Mouse (Mus musculus) 3134 (cell line): Measurements from ENCODE around the gene Jade2.
"Not testable (repeated sequence)": the region's sequence is repeated elsewhere in the genome, so short reads cannot be mapped to it uniquely, and the experiment has no call there.

Source experiments
- DNase-seq: peaks from one replicate; pipeline ENCODE4 v3.0.0-alpha.2; 2011; ENCODE audit warnings: low spot score; ENCODE audit not compliant: insufficient read length; ENCODE audit errors: extremely low read depth

Gene Jade2

GRCm38 (mm10) chr11:51800634-51801325, 56.7 kb downstream of the Jade2 start:
- no peak for DNase-seq

DNA sequence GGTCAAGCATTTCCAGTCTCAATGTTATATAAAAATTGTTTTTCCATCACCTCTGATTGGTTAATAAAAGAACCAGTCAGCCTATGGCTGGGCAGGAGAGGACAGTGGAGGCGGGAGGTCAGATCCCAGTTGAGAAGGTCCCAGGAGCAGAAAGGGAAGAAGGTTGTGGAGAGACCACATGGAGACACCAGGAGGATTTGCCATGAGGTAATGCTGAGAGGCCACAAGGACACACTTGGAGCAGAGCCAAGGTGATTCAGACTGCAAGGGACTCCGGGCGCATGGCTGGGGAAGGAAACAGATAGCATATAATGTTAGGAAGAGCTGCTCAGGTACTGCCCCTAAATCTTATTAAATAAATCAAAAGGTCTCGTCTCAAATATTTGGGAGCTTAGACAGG, 61.2 kb downstream of the Jade2 start:
- DNase-seq, result no peak

- DNase-seq, result no peak
Observed at GRCm38 (mm10) chr11:51790662-51791061, 66.8 kb downstream of the Jade2 start.

GRCm38 (mm10) chr11:51789735-51790134, 67.7 kb downstream of the Jade2 start:
- DNase-seq, result not testable (repeated sequence)

DNA sequence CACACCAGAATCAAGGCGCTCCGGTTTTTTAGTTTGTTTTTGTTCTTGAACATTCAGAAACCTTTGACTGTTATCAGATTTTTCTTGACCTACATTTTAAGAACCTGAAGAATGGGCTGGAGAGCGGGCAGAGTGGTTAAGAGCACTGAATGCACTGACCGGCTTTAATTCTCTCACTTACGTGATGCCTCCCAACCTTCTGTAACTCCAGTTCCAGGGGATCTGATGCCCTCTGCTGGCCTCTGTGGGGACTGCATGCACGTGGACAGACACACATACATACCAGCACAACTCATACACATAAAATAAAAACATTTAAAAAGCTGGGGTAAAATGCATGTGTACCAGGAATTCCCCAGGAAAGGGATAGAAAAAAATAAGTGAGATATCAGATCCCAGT, 71.5 kb downstream of the Jade2 start:
- DNase-seq, result peak; percentile 31

- no peak for DNase-seq
Observed at GRCm38 (mm10) chr11:51782721-51783120, 74.7 kb downstream of the Jade2 start.

DNA sequence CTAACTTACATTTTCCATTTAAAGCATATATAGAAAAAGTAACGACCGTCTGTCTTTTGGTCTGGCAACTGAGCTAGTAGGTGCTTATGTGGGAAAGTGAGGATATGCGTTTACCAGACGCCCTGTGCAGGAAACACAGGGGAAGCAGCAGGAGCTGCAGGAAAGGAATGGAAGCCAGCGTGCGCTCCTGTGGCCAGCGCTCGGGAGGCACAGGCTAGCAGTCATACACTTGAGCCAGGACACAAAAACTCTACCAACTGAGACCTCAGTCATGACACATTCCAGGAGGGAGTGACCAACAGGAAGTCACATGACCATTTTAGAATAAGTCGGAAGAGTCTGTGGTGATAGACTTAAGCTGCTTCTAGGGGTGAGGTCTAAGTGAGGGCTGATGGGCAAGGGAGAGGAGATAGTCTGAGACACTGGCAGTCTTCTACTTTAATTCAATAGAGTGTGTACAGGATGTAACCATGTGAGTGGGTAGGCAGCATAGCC, 76.6 kb downstream of the Jade2 start:
- no peak for DNase-seq

GRCm38 (mm10) chr11:51777478-51777877, 80.0 kb downstream of the Jade2 start:
- DNase-seq, result no peak

DNA sequence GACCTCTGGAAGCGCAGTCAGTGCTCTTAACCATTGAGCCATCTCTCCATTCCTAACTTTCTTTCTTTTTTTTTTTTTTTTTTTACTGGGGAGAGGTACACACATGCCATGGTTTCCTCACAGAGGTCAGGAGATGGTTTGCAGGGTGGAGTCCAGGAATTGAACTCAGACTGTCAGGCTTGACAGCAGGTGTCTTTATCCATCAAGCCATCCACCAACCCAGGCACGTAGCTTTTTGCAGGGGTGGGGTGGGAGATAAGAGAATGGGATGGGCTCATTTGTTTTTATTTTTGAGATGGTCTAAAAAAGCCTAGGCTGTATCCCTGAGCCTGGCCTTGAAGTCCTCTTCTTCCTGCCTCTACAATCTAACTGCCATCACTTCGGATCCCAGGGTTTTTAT, 81.9 kb downstream of the Jade2 start:
- DNase-seq, result no peak

DNA sequence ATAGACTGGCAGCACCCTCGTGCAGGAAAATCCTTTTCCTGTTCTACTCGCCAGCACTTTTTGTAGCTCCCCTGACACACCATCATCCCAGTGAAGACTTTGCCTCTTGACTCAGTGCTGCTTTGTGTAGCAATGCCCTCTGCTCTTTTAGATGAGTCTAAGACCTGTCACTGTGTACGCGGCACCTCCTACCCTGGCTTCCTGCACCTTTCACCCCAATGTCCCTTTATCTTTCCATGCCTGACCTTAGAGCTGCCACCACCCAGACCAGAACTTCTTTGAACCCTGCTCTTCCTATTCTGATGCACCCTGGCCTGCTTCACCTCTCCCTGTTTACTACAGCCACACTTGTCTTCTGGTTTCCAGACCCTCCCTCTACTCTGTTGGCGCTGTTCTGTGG, 89.2 kb downstream of the Jade2 start:
- no peak for DNase-seq

DNA sequence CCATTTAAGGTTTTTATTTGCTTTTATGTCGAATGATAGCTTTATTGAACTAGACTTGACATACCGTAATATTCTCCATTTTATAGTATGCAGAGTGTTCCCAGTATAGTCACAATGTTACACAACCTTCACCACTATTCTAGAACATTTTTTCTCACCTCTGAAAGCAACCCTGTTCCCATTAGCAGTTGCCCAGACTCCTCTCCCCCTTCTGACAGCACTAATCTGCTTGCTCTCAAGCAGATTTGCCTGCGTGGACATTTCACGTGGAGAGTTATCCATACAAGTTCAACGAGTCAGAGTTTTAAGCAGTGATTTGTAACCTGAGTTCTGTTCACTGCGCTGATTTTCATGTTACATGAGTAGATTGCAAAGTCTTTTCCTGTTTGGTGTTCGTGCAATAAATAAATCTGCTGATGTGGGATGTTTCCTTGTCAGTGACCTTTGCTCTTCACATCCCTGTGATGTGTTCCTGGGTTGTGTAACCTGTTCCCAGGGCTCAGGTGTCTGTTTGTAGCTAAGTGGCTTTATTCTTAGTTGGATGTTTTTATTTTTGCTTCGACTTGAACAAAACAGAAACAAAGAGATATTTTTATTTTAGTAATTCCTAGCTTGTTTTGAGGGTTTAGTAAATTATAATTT, 89.8 kb downstream of the Jade2 start:
- DNase-seq, result no peak

- DNase-seq, result no peak
Observed at GRCm38 (mm10) chr11:51764816-51765215, 92.6 kb downstream of the Jade2 start.

- no peak for DNase-seq
Observed at GRCm38 (mm10) chr11:51763955-51764354, 93.5 kb downstream of the Jade2 start.
